Mouse (Mus musculus): ENCODE results near the gene Wipi1.

DNA sequence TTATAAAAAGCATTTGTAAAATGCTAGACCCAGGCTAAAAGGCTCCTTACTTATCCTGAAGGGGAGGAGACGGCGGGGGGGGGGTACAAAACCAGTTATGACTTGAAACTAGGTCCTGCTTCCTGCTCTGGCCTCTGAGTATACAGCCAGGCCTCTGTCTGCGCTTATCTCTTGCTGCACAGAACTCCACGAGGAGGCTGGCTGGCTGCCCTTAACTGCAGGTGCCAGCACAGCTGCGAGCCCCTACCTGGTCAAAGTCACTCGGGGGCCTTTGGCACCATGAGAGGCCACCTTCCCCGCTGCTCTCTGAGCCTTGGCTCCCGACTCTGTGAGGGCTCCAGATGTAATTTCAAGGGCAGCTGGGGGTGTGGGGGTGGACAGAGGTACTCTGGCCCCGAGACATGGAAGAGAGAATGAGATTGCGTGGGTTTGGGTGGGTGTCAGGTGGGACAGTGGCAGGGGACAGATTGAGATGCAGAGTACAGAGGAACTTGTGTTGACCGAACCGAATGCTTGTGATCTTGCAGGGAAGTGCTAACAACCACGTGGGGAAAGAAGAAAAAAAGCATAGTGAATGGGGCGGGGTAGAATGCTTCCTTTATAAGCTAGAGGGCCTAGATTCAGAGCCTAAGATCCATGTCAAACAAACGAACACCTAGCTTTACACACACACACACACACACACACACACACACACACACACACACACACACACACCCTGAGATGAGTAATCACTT lies 24.0 kb downstream of the Wipi1 start:
- TF ChIP-seq POLR2A (IDR thresholded peaks at IDR 0.05; ENCODE audit: insufficient read depth, low read depth, low read length) (no peak), CTCF (IDR thresholded peaks at IDR 0.05; ENCODE audit: insufficient read depth, low read depth, low read length) (no peak)

All from olfactory bulb, adult 2 months (tissue).